ENCODE assay signal across 13 mouse cellular contexts in the genomic region with DNA sequence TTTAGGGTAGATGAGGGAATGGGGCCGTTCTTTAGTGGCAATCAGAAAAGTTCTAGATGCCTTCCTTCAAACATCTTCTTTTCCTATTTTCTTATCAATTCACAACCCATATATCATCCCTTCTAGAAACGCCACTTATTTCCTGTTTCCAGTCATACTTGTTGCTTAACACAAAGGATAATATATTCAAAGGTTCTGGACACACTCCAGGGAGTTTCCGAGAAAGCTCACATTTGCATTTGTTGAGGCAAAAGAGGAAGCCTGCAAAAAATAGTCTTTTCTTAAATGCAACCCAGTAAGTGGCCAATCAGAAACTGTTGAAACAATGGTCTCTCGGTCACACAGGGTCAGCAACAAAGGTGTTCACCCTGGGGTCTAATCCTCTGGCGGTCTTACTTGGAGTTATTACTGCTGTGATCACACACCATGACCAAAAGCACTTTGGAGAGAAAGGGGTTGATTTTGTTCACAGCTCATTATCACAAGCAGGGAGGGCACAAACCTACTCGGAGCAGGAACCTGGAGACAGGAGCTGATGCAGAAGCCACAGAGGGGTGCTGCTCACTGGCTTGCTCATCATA.
DNase-seq lines count a peak whose midpoint lies in the region; ATAC-seq and TF ChIP-seq lines count a peak whose summit lies in the region.
"Had no signal": no experiment of that assay in that cellular context is flagged by ENCODE, and none has a peak within 500 bp of the region (broad histone marks: within the 10 kb centered on the region; RNA-seq: fewer than 3 reads in every experiment).

No protein-coding gene starts in this region.

- H3K4me1 ChIP-seq in heart, embryonic 16.5 days (ENCODE audit: control insufficient read depth, insufficient read depth, low read length): no peaks in the 10 kb centered on the region; the same call in 1 of the 2 replicates
- H3K4me1 ChIP-seq in heart, embryonic 11.5 days (ENCODE audit: control insufficient read depth, insufficient read depth, low read length): no peaks in the 10 kb centered on the region
- H3K4me1 ChIP-seq in lung, postnatal 0 days (ENCODE audit: insufficient read depth, low read depth, low read length): no peaks in the 10 kb centered on the region
- H3K4me1 ChIP-seq in bone marrow macrophage, adult 2 months (ENCODE audit: control insufficient read depth, insufficient read depth, low read length): peaks cover 19% of the 10 kb centered on the region
- H3K4me1 ChIP-seq: limb, embryonic 12.5 days had no signal

- no peak for TF ChIP-seq CTCF in lung, postnatal 0 days (IDR thresholded peaks at IDR 0.05)
- TF ChIP-seq CTCF in bone marrow macrophage, adult 2 months (IDR thresholded peaks at IDR 0.05; ENCODE audit: low read depth, low read length): no peak

- no peak for ATAC-seq in heart, embryonic 16.5 days (replicated peaks; ENCODE audit: extremely low read depth, insufficient read depth, low FRiP score)
- ATAC-seq in heart, embryonic 11.5 days (replicated peaks; ENCODE audit: insufficient number of reproducible peaks, low FRiP score, low TSS enrichment): no peak
- ATAC-seq in lung, postnatal 0 days: peak; percentile 38; the same call in 1 of the 2 replicates

- no peak overlapping the region for H3K4me2 ChIP-seq in heart, embryonic 16.5 days (ENCODE audit: low read depth, low read length)
- H3K4me2 ChIP-seq in heart, embryonic 11.5 days: no peak overlapping the region
- H3K4me2 ChIP-seq in lung, postnatal 0 days (replicated peaks; ENCODE audit: low read depth, low read length): no peak overlapping the region
- H3K4me2 ChIP-seq: hindbrain, embryonic 13.5 days; limb, embryonic 12.5 days had no signal

- 55% methylated on average over 6 of the region's 6 CpGs for WGBS in heart, embryonic 16.5 days
- WGBS in heart, embryonic 11.5 days (ENCODE audit: insufficient replicate concordance): 69% methylated on average over 6 of the region's 6 CpGs
- WGBS in lung, postnatal 0 days: 41% methylated on average over 6 of the region's 6 CpGs

- peak; percentile 47; the same call in 1 of the 2 replicates for TF ChIP-seq EP300 in lung, postnatal 0 days (IDR thresholded peaks at IDR 0.05)

- H3K27ac ChIP-seq in heart, embryonic 16.5 days (ENCODE audit: low read length): peak overlapping the region; percentile 10; the same call in 1 of the 2 replicates
- no peak overlapping the region for H3K27ac ChIP-seq in heart, embryonic 11.5 days (ENCODE audit: low read depth, low read length)
- H3K27ac ChIP-seq in lung, postnatal 0 days (ENCODE audit: low read length): no peak overlapping the region
- H3K27ac ChIP-seq in bone marrow macrophage, adult 2 months (ENCODE audit: insufficient read depth, low read depth, low read length): peak overlapping the region; percentile 80
- H3K27ac ChIP-seq: hindbrain, embryonic 13.5 days; layer of hippocampus, adult 2 months; limb, embryonic 12.5 days had no signal

- H3K36me3 ChIP-seq in heart, embryonic 16.5 days (ENCODE audit: control insufficient read depth, insufficient read depth): no peaks in the 10 kb centered on the region
- no peaks in the 10 kb centered on the region for H3K36me3 ChIP-seq in heart, embryonic 11.5 days (ENCODE audit: control insufficient read depth, insufficient read depth, low read length)
- H3K36me3 ChIP-seq in lung, postnatal 0 days (ENCODE audit: insufficient read depth, low read length): no peaks in the 10 kb centered on the region
- H3K36me3 ChIP-seq: hindbrain, embryonic 13.5 days; limb, embryonic 12.5 days had no signal

- no peak for TF ChIP-seq POLR2A in bone marrow macrophage, adult 2 months (IDR thresholded peaks at IDR 0.05; ENCODE audit: borderline replicate concordance, low read depth, low read length)

- H3K27me3 ChIP-seq in heart, embryonic 16.5 days (ENCODE audit: control insufficient read depth, insufficient read depth, low read length): no peaks in the 10 kb centered on the region
- no peaks in the 10 kb centered on the region for H3K27me3 ChIP-seq in heart, embryonic 11.5 days (ENCODE audit: control insufficient read depth, insufficient read depth, low read length)
- no peaks in the 10 kb centered on the region for H3K27me3 ChIP-seq in lung, postnatal 0 days (replicated peaks; ENCODE audit: insufficient read depth, low read length)
- H3K27me3 ChIP-seq: hindbrain, embryonic 13.5 days; limb, embryonic 12.5 days had no signal

- no peak overlapping the region for H3K9ac ChIP-seq in heart, embryonic 16.5 days (ENCODE audit: low read length)
- no peak overlapping the region for H3K9ac ChIP-seq in heart, embryonic 11.5 days (ENCODE audit: low read depth, low read length)
- no peak overlapping the region for H3K9ac ChIP-seq in lung, postnatal 0 days (replicated peaks; ENCODE audit: low read depth)
- H3K9ac ChIP-seq: hindbrain, embryonic 13.5 days; limb, embryonic 12.5 days had no signal

- DNase-seq in lung, postnatal 0 days (ENCODE audit: low spot score): peak; percentile 70
- no peak for DNase-seq in lung, postnatal 36 days
- peak; percentile 10 to 41 for DNase-seq in kidney, postnatal 36 days
- no peak for DNase-seq in spleen, adult 18-20 months
- no peak for DNase-seq in cerebellum, adult 9-10 months
- DNase-seq: gastrocnemius, postnatal 10 days; lung, postnatal 14 days had no signal

- no peaks in the 10 kb centered on the region for H3K9me3 ChIP-seq in heart, embryonic 16.5 days (replicated peaks; ENCODE audit: control insufficient read depth, low read length)
- no peaks in the 10 kb centered on the region for H3K9me3 ChIP-seq in heart, embryonic 11.5 days (replicated peaks; ENCODE audit: control insufficient read depth, low read length)
- H3K9me3 ChIP-seq in lung, postnatal 0 days (ENCODE audit: low read length): no peaks in the 10 kb centered on the region
- H3K9me3 ChIP-seq: hindbrain, embryonic 13.5 days; limb, embryonic 12.5 days had no signal

- H3K4me3 ChIP-seq in heart, embryonic 16.5 days (ENCODE audit: low read length): no peak overlapping the region
- no peak overlapping the region for H3K4me3 ChIP-seq in heart, embryonic 11.5 days (ENCODE audit: low read depth, low read length)
- H3K4me3 ChIP-seq in lung, postnatal 0 days (ENCODE audit: low read depth, low read length): no peak overlapping the region
- H3K4me3 ChIP-seq in bone marrow macrophage, adult 2 months (ENCODE audit: insufficient read depth, low read length): no peak overlapping the region
- H3K4me3 ChIP-seq: hindbrain, embryonic 13.5 days; layer of hippocampus, adult 2 months; limb, embryonic 12.5 days had no signal

Comparison
In these comparisons a context has a peak if more than half of its experiments do, and no peak if none do; other contexts are left out.
1. H3K27ac ChIP-seq: peak in heart, embryonic 16.5 days (single experiment) and bone marrow macrophage, adult 2 months (single experiment); none in heart, embryonic 11.5 days (single experiment) and lung, postnatal 0 days (single experiment).
2. DNase-seq: peak in lung, postnatal 0 days (single experiment) and kidney, postnatal 36 days (2 of 2); none in lung, postnatal 36 days (single experiment), spleen, adult 18-20 months (0 of 2) and cerebellum, adult 9-10 months (single experiment).